Mouse (Mus musculus) hindbrain, postnatal 0 days (tissue): ENCODE measurements around the gene Trpv4. TPM values are rescaled to one million over a fixed set of nuclear protein-coding genes. Genes with fewer than 3 reads are reported as not detected.

Experiments
- ATAC-seq: fragments of 200-750 bp; cut with Nextera tagmentation; 2 replicates; pipeline ENCODE4 v1.8.0; 2017; ENCODE audit warnings: mild to moderate bottlenecking, moderate TSS enrichment, moderate library complexity
- DNase-seq: peaks from one replicate; pipeline ENCODE4 v3.0.0-alpha.2; 2015; ENCODE audit warnings: low spot score
- H3K27ac ChIP-seq: fragments of 300-500 bp; sonication (generic); 2 replicates; pipeline ENCODE4 v1.5.1; 2014; ENCODE audit warnings: mild to moderate bottlenecking
- H3K27me3 ChIP-seq: fragments of 300-500 bp; sonication (generic); 2 replicates; pipeline ENCODE4 v1.6.1; 2014; ENCODE audit warnings: low read length, mixed read lengths; ENCODE audit not compliant: insufficient read depth
- H3K36me3 ChIP-seq: fragments of 300-500 bp; sonication (generic); 2 replicates; pipeline ENCODE4 v1.6.1; 2014; ENCODE audit warnings: low read length, mixed read lengths; ENCODE audit not compliant: insufficient read depth
- H3K4me1 ChIP-seq: fragments of 300-500 bp; sonication (generic); 2 replicates; pipeline ENCODE4 v1.6.1; 2014; ENCODE audit warnings: antibody characterized with exemption, low read length, mixed read lengths; ENCODE audit not compliant: insufficient read depth
- H3K4me2 ChIP-seq: fragments of 300-500 bp; sonication (generic); 2 replicates; pipeline ENCODE4 v1.6.1; 2014; ENCODE audit warnings: low read depth, mild to moderate bottlenecking, low read length, moderate library complexity, mixed read lengths
- H3K4me3 ChIP-seq: fragments of 300-500 bp; sonication (generic); 2 replicates; pipeline ENCODE4 v1.5.1; 2014; ENCODE audit warnings: low read length
- H3K9ac ChIP-seq: fragments of 300-500 bp; sonication (generic); replicated peaks from 2 replicates; pipeline ENCODE4 v1.6.1; 2014; ENCODE audit warnings: mild to moderate bottlenecking, low read length, moderate library complexity, mixed read lengths
- H3K9me3 ChIP-seq: fragments of 300-500 bp; sonication (generic); 2 replicates; pipeline ENCODE4 v1.6.1; 2016; ENCODE audit warnings: low read length, mixed read lengths
- CTCF ChIP-seq: IDR thresholded peaks from 2 replicates; pipeline ENCODE4 v1.5.1; 2016; ENCODE audit warnings: antibody characterized with exemption, control low read depth, low read depth
- WGBS: fragments of 180-500 bp; shearing (Covaris S2); extraction: QIAGEN DNeasy Blood & Tissue Kit; methylation state at CpG from one replicate; pipeline ENCODE4 v1.1.7; 2014; 5-methylcytosine and 5-hydroxymethylcytosine counted together
- polyA plus RNA-seq: library from polyadenylated mRNA; unstranded; fragments of >200 nt; fragmentation: Nextera tagmentation; extraction: Ambion mirVana; gene quantifications from 2 replicates; pipeline ENCODE4 v1.2.1, GENCODE M21; 2015
- total RNA-seq: library from RNA; depleted of rRNA; stranded (reverse); fragments of >200 nt; gene quantifications from 2 replicates; pipeline ENCODE4 v1.2.3, GENCODE M21; 2014

The Trpv4 gene
- total and polyA plus RNA-seq, 2 experiments from 2014 or later, result 2.7 to 3.0 TPM

DNA sequence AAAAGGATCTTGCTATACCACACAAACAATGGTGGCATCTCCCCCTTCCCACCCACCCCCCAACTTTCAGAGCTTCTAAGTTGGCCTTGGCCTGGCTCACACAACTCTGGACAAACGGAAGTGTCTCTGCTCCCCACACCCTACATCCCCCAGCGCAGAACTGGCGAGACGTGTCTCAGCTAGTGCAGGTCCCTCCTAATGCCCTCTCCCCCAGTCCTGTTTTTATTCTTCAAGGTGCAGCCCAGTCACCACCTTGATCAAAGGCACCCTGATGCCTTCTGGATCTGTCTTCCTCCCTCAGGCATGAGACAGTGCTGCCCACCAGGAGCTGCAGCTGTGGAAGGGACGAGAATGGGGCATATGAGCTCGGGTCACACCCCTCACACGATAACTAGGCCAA is 1.9 kb downstream of the Trpv4 start:
- H3K4me2 ChIP-seq, result no peak overlapping the region
- H3K4me1 ChIP-seq, result peaks cover 8% of the 10 kb centered on the region; the same call in 1 of the 2 replicates
- 84% methylated on average over 7 of the region's 7 CpGs for WGBS
- ATAC-seq, result no peak
- TF ChIP-seq CTCF, result no peak
- no peak overlapping the region for H3K27ac ChIP-seq
- no peak overlapping the region for H3K4me3 ChIP-seq
- H3K9ac ChIP-seq, result no peak overlapping the region
- H3K9me3 ChIP-seq, result no peaks in the 10 kb centered on the region
- peaks cover 14% of the 10 kb centered on the region; the same call in 1 of the 2 replicates for H3K27me3 ChIP-seq
- no peak for DNase-seq
- no peaks in the 10 kb centered on the region for H3K36me3 ChIP-seq

- no peak overlapping the region for H3K27ac ChIP-seq
- no peak for ATAC-seq
- no peaks in the 10 kb centered on the region for H3K36me3 ChIP-seq
- H3K4me3 ChIP-seq, result no peak overlapping the region
- H3K9ac ChIP-seq, result no peak overlapping the region
- H3K4me1 ChIP-seq, result peaks cover 8% of the 10 kb centered on the region; the same call in 1 of the 2 replicates
- DNase-seq, result no peak
- no peak for TF ChIP-seq CTCF
- H3K27me3 ChIP-seq, result peaks cover 14% of the 10 kb centered on the region; the same call in 1 of the 2 replicates
- WGBS, result 85% methylated on average over 5 of the region's 5 CpGs
- no peaks in the 10 kb centered on the region for H3K9me3 ChIP-seq
- no peak overlapping the region for H3K4me2 ChIP-seq
These were observed 2.5 kb downstream of the Trpv4 start for GRCm38 (mm10) chr5:114655721-114656120.

GRCm38 (mm10) chr5:114653656-114654437 is 4.4 kb downstream of the Trpv4 start:
- Histone ChIP-seq H3K4me1 (peaks cover 8% of the 10 kb centered on the region; the same call in 1 of the 2 replicates), H3K9me3 (no peaks in the 10 kb centered on the region), H3K4me3 (no peak overlapping the region), H3K9ac (no peak overlapping the region), H3K27me3 (peaks cover 11% of the 10 kb centered on the region; the same call in 1 of the 2 replicates), H3K27ac (no peak overlapping the region), H3K36me3 (no peaks in the 10 kb centered on the region), H3K4me2 (no peak overlapping the region)
- DNase-seq, result no peak
- ATAC-seq, result no peak
- TF ChIP-seq CTCF, result no peak
- WGBS, result 80% methylated on average over 11 of the region's 15 CpGs

DNA sequence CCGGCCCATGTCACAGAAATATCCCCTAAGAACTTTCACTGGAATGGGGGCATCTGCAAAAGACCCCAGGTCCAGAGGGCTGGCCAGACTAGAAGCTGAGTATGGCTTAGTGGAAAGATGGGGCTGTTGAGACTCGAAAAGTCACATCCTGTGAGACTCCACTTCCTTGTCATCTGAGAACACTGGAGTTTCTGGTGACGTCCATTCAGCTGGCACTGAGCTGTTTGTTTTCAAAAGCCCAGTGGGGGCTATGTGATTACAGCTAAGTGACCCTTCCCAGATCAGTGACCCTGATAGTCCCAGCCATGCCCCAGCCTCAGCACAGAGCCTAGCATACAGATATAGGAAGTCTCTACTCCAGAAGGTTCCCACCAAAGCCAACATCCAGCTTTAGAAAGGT is 6.8 kb downstream of the Trpv4 start:
- Histone ChIP-seq H3K36me3 (no peaks in the 10 kb centered on the region), H3K27ac (no peak overlapping the region), H3K9me3 (no peaks in the 10 kb centered on the region), H3K9ac (no peak overlapping the region), H3K4me2 (no peak overlapping the region), H3K4me3 (no peak overlapping the region), H3K27me3 (0 out of 2 replicates have a peak, but pooled peaks cover 2% of the 10 kb centered on the region), H3K4me1 (no peaks in the 10 kb centered on the region)
- WGBS, result 48% methylated on average over 3 of the region's 3 CpGs
- ATAC-seq (no peak), DNase-seq (no peak)
- no peak for TF ChIP-seq CTCF

DNA sequence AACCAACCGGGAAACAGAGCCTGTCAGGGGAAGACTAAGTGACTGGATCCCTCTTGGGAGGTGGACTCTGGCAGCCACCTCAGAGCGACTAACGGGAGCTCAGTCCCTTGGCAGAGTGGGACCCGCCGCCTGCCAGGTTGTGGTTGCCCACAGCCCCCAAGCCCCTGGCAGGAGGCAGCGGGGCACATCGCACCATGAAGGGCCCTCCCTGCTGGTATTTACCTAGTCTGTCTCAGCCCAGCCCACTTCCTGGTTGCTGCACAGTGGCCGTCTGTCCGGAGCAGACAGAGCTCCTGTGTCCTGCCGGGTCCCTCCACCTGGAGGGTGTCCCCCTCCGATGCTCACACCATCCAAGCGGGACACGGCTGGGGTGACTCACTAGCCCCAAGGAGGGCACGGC is 7.2 kb downstream of the Trpv4 start:
- H3K9ac ChIP-seq, result no peak overlapping the region
- no peak overlapping the region for H3K27ac ChIP-seq
- H3K4me3 ChIP-seq, result no peak overlapping the region
- no peaks in the 10 kb centered on the region for H3K36me3 ChIP-seq
- H3K27me3 ChIP-seq, result no peaks in the 10 kb centered on the region
- WGBS, result 38% methylated on average over 14 of the region's 14 CpGs
- no peak for TF ChIP-seq CTCF
- DNase-seq (peak; percentile 42), ATAC-seq (no peak)
- H3K9me3 ChIP-seq, result no peaks in the 10 kb centered on the region
- H3K4me1 ChIP-seq, result no peaks in the 10 kb centered on the region
- no peak overlapping the region for H3K4me2 ChIP-seq

DNA sequence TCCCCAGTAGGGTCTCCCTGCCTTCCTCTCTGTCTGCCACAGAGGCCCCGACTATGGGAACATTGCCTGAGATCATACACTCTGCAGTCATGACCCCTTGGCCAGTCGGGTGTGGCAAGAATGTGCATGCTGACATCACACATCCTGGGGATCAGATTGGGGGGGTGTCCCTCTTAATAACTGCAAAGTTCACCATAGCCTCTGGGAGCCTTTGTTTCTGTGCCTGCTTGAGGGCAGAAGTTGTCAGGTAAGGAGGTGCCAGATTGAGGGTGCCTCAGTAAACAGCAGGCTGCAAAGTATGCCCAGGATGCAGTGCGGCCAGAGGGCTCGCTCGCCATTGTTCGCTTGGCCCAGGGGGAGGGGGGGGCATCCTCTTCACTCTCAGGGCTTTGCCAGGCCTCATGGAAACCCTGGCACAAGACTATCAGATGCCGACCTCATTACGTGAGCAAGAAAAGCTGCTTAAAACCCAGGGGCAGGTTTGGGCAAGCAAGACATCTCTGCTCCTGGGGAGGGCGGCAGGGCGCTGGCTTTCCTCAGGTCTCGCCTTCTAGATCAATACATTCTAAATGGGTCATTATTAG is 9.4 kb downstream of the Trpv4 start:
- Histone ChIP-seq H3K4me2 (no peak overlapping the region), H3K4me1 (no peaks in the 10 kb centered on the region), H3K27me3 (no peaks in the 10 kb centered on the region), H3K27ac (0 out of 2 replicates have a peak overlapping the region, but pooled peaks have one; percentile 27), H3K4me3 (no peak overlapping the region), H3K36me3 (no peaks in the 10 kb centered on the region), H3K9me3 (no peaks in the 10 kb centered on the region), H3K9ac (no peak overlapping the region)
- 56% methylated on average over 11 of the region's 11 CpGs for WGBS
- ATAC-seq, result no peak
- DNase-seq, result no peak
- TF ChIP-seq CTCF, result no peak
